Mouse (Mus musculus): ENCODE data around the gene Gpr15. TPM values are rescaled to one million over a fixed set of nuclear protein-coding genes. Genes with fewer than 3 reads are reported as not detected.
A peak's percentile ranks its signal among the peaks of the same experiment; 100 is the strongest.

Gene Gpr15
- polyA plus RNA-seq, 1 experiment = not detected

DNA sequence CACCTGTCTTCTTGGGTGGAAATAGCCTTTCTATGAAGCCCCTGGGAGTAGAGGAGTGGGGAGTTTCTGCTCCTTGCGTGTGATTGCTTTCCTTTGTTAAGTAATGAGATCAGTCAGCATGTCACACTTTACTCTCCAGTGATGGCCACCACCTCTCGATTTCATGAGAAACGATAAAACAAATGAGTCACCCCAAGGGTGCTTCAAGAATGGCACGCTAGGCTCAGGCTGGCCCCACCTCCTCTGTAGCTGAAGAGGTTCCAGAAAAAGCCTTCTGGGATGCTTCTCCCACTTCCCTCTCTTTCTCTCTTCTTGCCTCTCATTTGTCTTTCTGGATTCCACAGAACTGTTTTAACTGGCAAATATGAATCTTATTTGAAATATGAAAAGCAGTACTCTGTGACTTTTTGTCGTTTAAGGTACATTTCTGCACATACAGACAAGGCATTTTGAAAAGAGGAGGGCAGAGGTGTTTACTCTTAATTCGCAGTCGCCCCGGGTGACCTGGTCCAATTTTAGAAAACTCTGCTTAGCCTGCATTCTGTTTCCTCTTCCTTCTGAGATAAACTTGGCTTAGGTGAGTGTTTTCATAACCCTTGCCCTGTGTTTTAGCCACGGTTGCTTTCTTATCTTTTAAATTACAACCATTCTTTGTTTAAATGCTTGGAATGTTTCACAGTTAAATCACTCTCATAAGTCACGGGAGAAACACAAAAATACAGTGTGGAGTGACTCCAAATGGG is 15.3 kb downstream of the Gpr15 start:
- TF ChIP-seq POLR2A (IDR thresholded peaks at IDR 0.05; ENCODE audit: borderline replicate concordance, low read depth, low read length) (no peak), CTCF (IDR thresholded peaks at IDR 0.05; ENCODE audit: low read depth, low read length) (no peak)
- H3K27ac ChIP-seq (ENCODE audit: insufficient read depth, low read depth, low read length) = no peak overlapping the region
- no peak overlapping the region for H3K4me3 ChIP-seq (ENCODE audit: insufficient read depth, low read length)
- no peaks in the 10 kb centered on the region for H3K4me1 ChIP-seq (ENCODE audit: control insufficient read depth, insufficient read depth, low read length)

DNA sequence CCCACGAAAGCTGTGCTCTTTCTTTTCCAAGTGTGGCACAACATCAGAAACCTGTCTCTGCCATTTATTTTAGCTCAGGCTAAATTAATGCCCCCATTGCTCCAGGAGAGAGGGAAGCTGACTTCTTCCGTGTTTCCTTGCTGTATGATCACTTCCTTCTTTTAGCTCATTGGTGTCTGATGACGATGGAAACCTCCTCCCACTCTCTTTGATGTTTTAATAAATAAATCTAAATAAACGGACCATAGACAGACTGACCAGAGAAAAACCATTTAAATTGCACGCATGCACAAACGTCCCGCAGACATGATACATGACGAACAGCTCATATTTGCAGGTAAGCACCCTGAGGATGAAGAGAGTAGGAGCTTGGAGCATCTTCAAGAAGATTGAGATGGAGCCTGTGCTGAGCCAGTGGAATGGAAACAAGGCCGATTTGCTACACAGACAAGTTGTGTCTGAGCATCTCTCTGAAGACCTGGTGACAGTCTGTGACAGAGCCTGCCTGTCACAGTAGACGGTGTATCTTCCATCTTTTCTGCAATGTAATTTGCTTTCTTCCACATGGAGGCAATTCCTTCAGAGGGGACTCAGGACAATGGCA is 16.4 kb downstream of the Gpr15 start:
- TF ChIP-seq CTCF (IDR thresholded peaks at IDR 0.05; ENCODE audit: low read depth, low read length) (no peak), POLR2A (IDR thresholded peaks at IDR 0.05; ENCODE audit: borderline replicate concordance, low read depth, low read length) (no peak)
- Histone ChIP-seq H3K4me3 (ENCODE audit: insufficient read depth, low read length) (no peak overlapping the region), H3K27ac (ENCODE audit: insufficient read depth, low read depth, low read length) (no peak overlapping the region), H3K4me1 (ENCODE audit: control insufficient read depth, insufficient read depth, low read length) (no peaks in the 10 kb centered on the region)

DNA sequence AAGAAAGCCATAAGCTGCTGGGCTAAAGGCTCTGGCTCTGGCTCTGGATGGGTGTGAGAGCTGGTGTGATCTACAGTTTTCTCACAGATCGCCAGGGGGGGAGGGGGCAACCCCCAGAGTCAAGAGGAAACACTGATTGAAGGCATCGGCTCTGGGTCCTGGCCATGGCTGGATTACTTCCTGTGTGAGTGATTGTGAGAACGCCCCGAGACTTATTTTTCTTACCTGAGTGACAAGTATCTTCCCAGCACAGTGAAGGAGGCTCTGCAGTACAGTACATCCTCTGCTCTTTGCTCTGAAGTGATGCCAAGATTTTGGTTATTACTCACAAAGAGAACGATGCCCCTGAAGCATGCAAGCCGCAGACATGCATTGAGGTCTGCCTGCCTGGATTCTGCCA is 17.1 kb downstream of the Gpr15 start:
- H3K4me1 ChIP-seq (ENCODE audit: control insufficient read depth, insufficient read depth, low read length) = no peaks in the 10 kb centered on the region
- no peak overlapping the region for H3K27ac ChIP-seq (ENCODE audit: insufficient read depth, low read depth, low read length)
- TF ChIP-seq POLR2A (IDR thresholded peaks at IDR 0.05; ENCODE audit: borderline replicate concordance, low read depth, low read length) = no peak
- TF ChIP-seq CTCF (IDR thresholded peaks at IDR 0.05; ENCODE audit: low read depth, low read length) = no peak
- no peak overlapping the region for H3K4me3 ChIP-seq (ENCODE audit: insufficient read depth, low read length)

DNA sequence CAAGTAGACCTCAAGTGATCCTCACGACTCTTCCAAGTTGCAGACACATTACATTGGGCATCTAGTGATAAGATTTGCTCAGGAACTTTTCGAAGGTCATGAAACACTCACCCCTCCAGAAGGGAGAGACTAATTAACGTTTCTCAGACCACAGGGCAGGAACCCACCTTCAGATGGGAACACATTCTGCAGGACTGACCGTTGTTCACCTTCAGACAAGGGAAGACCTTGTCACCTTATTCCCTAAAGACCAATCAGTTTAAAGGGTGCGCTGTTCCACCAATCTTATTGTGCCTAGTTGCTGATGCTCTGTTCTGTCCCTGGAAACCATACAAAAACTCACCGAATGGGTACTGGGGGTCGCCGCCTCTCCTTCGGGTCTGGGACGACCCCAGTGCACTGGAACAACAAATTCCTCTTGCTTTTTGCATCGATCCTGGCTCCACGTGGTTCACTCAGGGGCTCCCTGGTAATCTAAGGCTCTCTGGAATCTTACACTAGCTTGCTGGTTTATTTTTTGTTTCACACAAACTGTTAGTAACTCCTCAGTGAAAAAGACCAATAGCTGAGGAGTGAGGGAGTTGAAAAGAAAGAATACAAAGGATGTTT is 17.9 kb downstream of the Gpr15 start:
- Histone ChIP-seq H3K4me1 (ENCODE audit: control insufficient read depth, insufficient read depth, low read length) (no peaks in the 10 kb centered on the region), H3K27ac (ENCODE audit: insufficient read depth, low read depth, low read length) (no peak overlapping the region), H3K4me3 (ENCODE audit: insufficient read depth, low read length) (no peak overlapping the region)
- TF ChIP-seq CTCF (IDR thresholded peaks at IDR 0.05; ENCODE audit: low read depth, low read length) = no peak
- TF ChIP-seq POLR2A (IDR thresholded peaks at IDR 0.05; ENCODE audit: borderline replicate concordance, low read depth, low read length) = no peak

DNA sequence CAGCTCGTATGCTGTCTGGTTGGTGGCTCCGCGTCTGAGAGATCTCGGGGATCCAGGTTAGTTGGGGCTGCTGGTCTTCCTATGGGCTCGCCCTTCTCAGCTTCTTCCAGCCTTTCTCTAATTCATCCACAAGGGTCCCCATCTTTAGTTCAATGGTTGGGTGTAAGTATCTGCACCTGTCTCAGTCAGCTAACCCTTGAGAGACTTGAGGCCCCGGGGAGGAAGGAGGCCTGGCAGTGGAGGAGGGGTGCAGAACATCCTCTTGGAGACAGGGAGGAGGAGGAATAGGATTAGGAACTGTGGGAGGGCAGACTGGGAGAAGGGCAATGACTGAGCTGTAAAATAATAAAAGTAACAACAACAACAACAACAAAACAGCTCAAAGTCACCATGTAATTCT is 18.7 kb downstream of the Gpr15 start:
- Histone ChIP-seq H3K4me1 (ENCODE audit: control insufficient read depth, insufficient read depth, low read length) (no peaks in the 10 kb centered on the region), H3K27ac (ENCODE audit: insufficient read depth, low read depth, low read length) (no peak overlapping the region), H3K4me3 (ENCODE audit: insufficient read depth, low read length) (no peak overlapping the region)
- TF ChIP-seq CTCF (IDR thresholded peaks at IDR 0.05; ENCODE audit: low read depth, low read length) (no peak), POLR2A (IDR thresholded peaks at IDR 0.05; ENCODE audit: borderline replicate concordance, low read depth, low read length) (no peak)

DNA sequence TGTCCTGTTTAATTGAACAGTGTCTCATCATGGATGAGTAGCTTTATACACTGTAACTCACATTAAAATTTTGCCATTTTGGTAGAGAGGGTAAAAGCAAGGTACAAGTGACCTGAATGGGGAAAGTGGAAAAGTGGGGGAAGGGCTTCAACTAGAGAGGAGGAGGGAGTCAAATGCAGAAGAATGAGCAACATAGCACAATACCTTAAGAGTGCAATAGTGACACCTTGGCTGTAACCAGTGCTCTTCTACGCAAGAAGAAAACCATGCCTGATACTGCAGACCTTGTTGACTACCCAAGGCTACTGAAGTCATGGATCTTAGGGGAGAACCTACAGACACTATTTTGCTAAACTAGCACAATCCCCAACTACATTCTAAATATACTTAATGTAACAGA is 21.6 kb downstream of the Gpr15 start:
- Histone ChIP-seq H3K27ac (ENCODE audit: insufficient read depth, low read depth, low read length) (no peak overlapping the region), H3K4me1 (ENCODE audit: control insufficient read depth, insufficient read depth, low read length) (no peaks in the 10 kb centered on the region), H3K4me3 (ENCODE audit: insufficient read depth, low read length) (no peak overlapping the region)
- TF ChIP-seq CTCF (IDR thresholded peaks at IDR 0.05; ENCODE audit: low read depth, low read length) = no peak
- no peak for TF ChIP-seq POLR2A (IDR thresholded peaks at IDR 0.05; ENCODE audit: borderline replicate concordance, low read depth, low read length)

DNA sequence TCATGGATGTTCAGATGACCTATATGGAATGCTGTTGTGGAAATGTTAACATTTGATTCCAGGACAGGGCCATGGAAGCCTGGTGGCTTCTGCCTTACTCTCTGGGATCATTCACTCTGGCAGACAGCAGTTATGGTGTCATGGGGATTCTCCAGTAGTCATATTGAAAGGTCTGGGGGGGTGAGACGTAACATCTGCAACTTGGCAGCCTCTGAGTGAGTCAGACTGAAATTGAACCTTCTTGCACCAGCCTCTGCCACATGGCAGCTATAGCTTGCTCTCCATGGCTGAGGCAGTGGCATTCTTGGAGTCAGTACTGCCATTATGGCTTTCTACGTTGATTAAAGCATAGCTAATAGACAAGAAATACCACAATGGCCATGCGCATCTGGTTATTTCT is 22.1 kb downstream of the Gpr15 start:
- H3K27ac ChIP-seq (ENCODE audit: insufficient read depth, low read depth, low read length) = no peak overlapping the region
- no peaks in the 10 kb centered on the region for H3K4me1 ChIP-seq (ENCODE audit: control insufficient read depth, insufficient read depth, low read length)
- H3K4me3 ChIP-seq (ENCODE audit: insufficient read depth, low read length) = no peak overlapping the region
- no peak for TF ChIP-seq CTCF (IDR thresholded peaks at IDR 0.05; ENCODE audit: low read depth, low read length)
- TF ChIP-seq POLR2A (IDR thresholded peaks at IDR 0.05; ENCODE audit: borderline replicate concordance, low read depth, low read length) = no peak

DNA sequence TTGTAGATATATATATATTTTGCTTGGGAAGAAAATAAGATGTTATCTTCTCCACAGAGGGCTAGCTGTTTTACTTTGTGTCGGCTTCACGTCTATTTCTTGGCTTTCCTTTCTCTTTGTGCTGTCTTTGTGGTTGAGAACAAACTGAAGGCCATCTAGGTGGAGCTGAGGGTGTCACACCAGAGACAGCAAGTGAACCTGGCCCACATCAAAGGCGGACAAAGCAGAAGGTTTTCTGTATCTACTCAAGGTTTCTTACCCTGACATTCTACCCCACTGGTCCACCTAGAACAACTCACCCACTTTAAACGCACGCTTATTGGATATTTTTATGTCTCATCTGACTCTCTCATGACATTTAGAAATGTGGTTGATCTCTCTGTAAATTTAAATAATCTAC is 24.8 kb downstream of the Gpr15 start:
- H3K4me3 ChIP-seq (ENCODE audit: insufficient read depth, low read length) = no peak overlapping the region
- TF ChIP-seq CTCF (IDR thresholded peaks at IDR 0.05; ENCODE audit: low read depth, low read length) = no peak
- TF ChIP-seq POLR2A (IDR thresholded peaks at IDR 0.05; ENCODE audit: borderline replicate concordance, low read depth, low read length) = no peak
- peaks cover 6% of the 10 kb centered on the region; the same call in 1 of the 2 replicates for H3K4me1 ChIP-seq (ENCODE audit: control insufficient read depth, insufficient read depth, low read length)
- no peak overlapping the region for H3K27ac ChIP-seq (ENCODE audit: insufficient read depth, low read depth, low read length)

DNA sequence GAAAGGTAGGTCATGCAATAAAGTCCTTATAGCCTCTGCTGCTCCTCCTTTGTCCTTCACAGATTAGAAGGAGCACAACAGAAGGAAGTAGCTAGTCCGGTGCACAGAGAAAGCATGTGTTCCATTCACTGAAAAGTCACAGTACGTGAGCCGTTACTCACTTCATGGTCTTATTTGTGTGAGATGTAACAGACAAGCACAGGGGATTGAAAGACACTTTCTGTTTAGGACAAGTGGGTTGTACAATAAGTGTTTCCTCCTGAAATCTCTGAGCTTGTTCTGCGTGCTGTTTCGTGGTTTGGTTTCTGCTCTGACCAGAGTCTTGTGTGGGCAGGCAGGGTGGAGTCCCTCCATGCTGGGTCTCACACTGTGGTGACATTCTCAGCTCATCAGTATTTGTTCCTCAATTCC is 28.5 kb downstream of the Gpr15 start:
- Histone ChIP-seq H3K4me3 (ENCODE audit: insufficient read depth, low read length) (peak overlapping the region; percentile 1; the same call in 1 of the 2 replicates), H3K27ac (ENCODE audit: insufficient read depth, low read depth, low read length) (peak overlapping the region; percentile 0; the same call in 1 of the 2 replicates), H3K4me1 (ENCODE audit: control insufficient read depth, insufficient read depth, low read length) (peaks cover 8% of the 10 kb centered on the region; the same call in 1 of the 2 replicates)
- TF ChIP-seq POLR2A (IDR thresholded peaks at IDR 0.05; ENCODE audit: borderline replicate concordance, low read depth, low read length) (no peak), CTCF (IDR thresholded peaks at IDR 0.05; ENCODE audit: low read depth, low read length) (no peak)

Data from bone marrow macrophage, adult 2 months (primary cell).